Mouse (Mus musculus) ES-E14 (cell line): ENCODE measurements around the gene Adora3. TPM values are rescaled to one million over a fixed set of nuclear protein-coding genes. Genes with fewer than 3 reads are reported as not detected.

Experiments
- DNase-seq: peaks from one replicate; pipeline ENCODE4 v3.0.0-alpha.2; 2013; ENCODE audit warnings: low read depth, low spot score
- H3K27ac ChIP-seq: 2 replicates; pipeline ENCODE4 v1.5.1; 2012; ENCODE audit warnings: low read depth, mild to moderate bottlenecking, low read length, moderate library complexity, mixed read lengths; ENCODE audit not compliant: poor library complexity, insufficient read depth, severe bottlenecking
- H3K36me3 ChIP-seq: 2 replicates; pipeline ENCODE4 v1.6.1; 2012; ENCODE audit warnings: mild to moderate bottlenecking, low read length, moderate library complexity, mixed read lengths; ENCODE audit not compliant: control insufficient read depth, poor library complexity, insufficient read depth, severe bottlenecking
- H3K4me1 ChIP-seq, 2 experiments: fragments of 150-350 bp in 1 of 2; sonication (generic) in 1 of 2; 2 replicates each; pipeline ENCODE4 v1.6.1; 2012; ENCODE audit warnings: low read length in 2 of 2, mild to moderate bottlenecking in 1 of 2, mixed read lengths in 1 of 2; ENCODE audit not compliant: control insufficient read depth in 2 of 2, insufficient read depth in 2 of 2, poor library complexity in 1 of 2
- H3K4me3 ChIP-seq, 2 experiments: fragments of 150-350 bp in 1 of 2; sonication (generic) in 1 of 2; 2 replicates each; pipeline ENCODE4 v1.5.1; 2012; ENCODE audit warnings: low read length in 2 of 2, low read depth in 1 of 2, mild to moderate bottlenecking in 1 of 2, mixed read lengths in 1 of 2; ENCODE audit not compliant: insufficient read depth in 1 of 2, poor library complexity in 1 of 2, severe bottlenecking in 1 of 2
- H3K9ac ChIP-seq: 2 replicates; pipeline ENCODE4 v1.6.1; 2012; ENCODE audit warnings: low read depth, mild to moderate bottlenecking, low read length, mixed read lengths; ENCODE audit not compliant: poor library complexity, insufficient read depth, severe bottlenecking
- H3K9me3 ChIP-seq: fragments of 150-350 bp; sonication (generic); 2 replicates; pipeline ENCODE4 v1.6.1; 2012; ENCODE audit warnings: low read depth, mild to moderate bottlenecking, low read length; ENCODE audit not compliant: control insufficient read depth, insufficient read depth
- CHD2 ChIP-seq: IDR thresholded peaks from 2 replicates; pipeline ENCODE4 v1.6.1; 2014; ENCODE audit warnings: mild to moderate bottlenecking, low read depth, low read length, inconsistent platforms
- HCFC1 ChIP-seq: IDR thresholded peaks from 2 replicates; pipeline ENCODE4 v1.6.1; 2012; ENCODE audit warnings: low read length, inconsistent platforms, borderline replicate concordance; ENCODE audit not compliant: insufficient read depth
- MAFK ChIP-seq: IDR thresholded peaks from 2 replicates; pipeline ENCODE4 v1.6.1; 2014; ENCODE audit warnings: mild to moderate bottlenecking, low read depth, low read length, inconsistent platforms; ENCODE audit not compliant: insufficient read depth
- ZC3H11A ChIP-seq: IDR thresholded peaks from 2 replicates; pipeline ENCODE4 v1.6.1; 2012; ENCODE audit warnings: low read depth, mild to moderate bottlenecking, inconsistent platforms, low read length, borderline replicate concordance
- ZNF384 ChIP-seq: IDR thresholded peaks from 2 replicates; pipeline ENCODE4 v1.6.1; 2012; ENCODE audit warnings: low read depth, low read length, inconsistent platforms
- in situ Hi-C, 2 experiments: fragments of 600-800 bp; cut with MboI; formaldehyde crosslinking; loops; one replicate each; pipeline ENCODE4 v1.15.1; 2025; ENCODE audit warnings: low sequenced_read_pairs in 2 of 2, inconsistent platforms in 1 of 2; ENCODE audit not compliant: unreplicated experiment in 2 of 2
- total RNA-seq: library from RNA; depleted of rRNA; stranded (reverse); fragments of 300-350 nt; gene quantifications from 2 replicates; pipeline ENCODE4 v1.2.3, GENCODE M21; 2012

The Adora3 gene
- total RNA-seq, 1 experiment = not detected

- no peaks in the 10 kb centered on the region for H3K36me3 ChIP-seq
- in situ Hi-C loops = no loop called here
- H3K27ac ChIP-seq = no peak overlapping the region
- H3K9ac ChIP-seq = no peak overlapping the region
- no peaks in the 10 kb centered on the region for H3K9me3 ChIP-seq
- TF ChIP-seq MAFK (no peak), ZC3H11A (no peak), HCFC1 (no peak), CHD2 (no peak), ZNF384 (no peak)
- DNase-seq = no peak
- peaks cover 3 to 6% of the 10 kb centered on the region in 2 experiments; a peak in 3 of 4 replicates for H3K4me1 ChIP-seq
- H3K4me3 ChIP-seq = no peak overlapping the region
Measured at GRCm38 (mm10) chr3:105891760-105892571, 21.3 kb downstream of the Adora3 start.

- in situ Hi-C loops = no loop called here
- no peak for DNase-seq
- H3K4me3 ChIP-seq = no peak overlapping the region
- H3K36me3 ChIP-seq = no peaks in the 10 kb centered on the region
- H3K4me1 ChIP-seq = peaks cover 3 to 6% of the 10 kb centered on the region in 2 experiments; a peak in 3 of 4 replicates
- no peaks in the 10 kb centered on the region for H3K9me3 ChIP-seq
- H3K9ac ChIP-seq = no peak overlapping the region
- no peak overlapping the region for H3K27ac ChIP-seq
- TF ChIP-seq ZNF384 (no peak), CHD2 (no peak), MAFK (no peak), HCFC1 (no peak), ZC3H11A (no peak)
Measured at GRCm38 (mm10) chr3:105892572-105893495, 22.2 kb downstream of the Adora3 start.

GRCm38 (mm10) chr3:105893941-105894391 is 23.3 kb downstream of the Adora3 start:
- Histone ChIP-seq H3K4me3 (no peak overlapping the region), H3K9me3 (no peaks in the 10 kb centered on the region), H3K4me1 (peaks cover 3 to 6% of the 10 kb centered on the region in 2 experiments; a peak in 3 of 4 replicates), H3K36me3 (no peaks in the 10 kb centered on the region), H3K27ac (no peak overlapping the region), H3K9ac (no peak overlapping the region)
- in situ Hi-C loops = no loop called here
- DNase-seq = peak; percentile 29
- TF ChIP-seq HCFC1 (no peak), MAFK (no peak), CHD2 (no peak), ZNF384 (no peak), ZC3H11A (no peak)

GRCm38 (mm10) chr3:105894601-105895592 is 24.2 kb downstream of the Adora3 start:
- H3K4me1 ChIP-seq = peaks cover 3 to 6% of the 10 kb centered on the region in 2 experiments; a peak in 3 of 4 replicates
- DNase-seq = no peak
- TF ChIP-seq HCFC1 = no peak
- no peak for TF ChIP-seq MAFK
- 0 out of 2 replicates have a peak, but pooled peaks have one; percentile 9 for TF ChIP-seq ZC3H11A
- no peak for TF ChIP-seq ZNF384
- TF ChIP-seq CHD2 = no peak
- H3K4me3 ChIP-seq = no peak overlapping the region
- H3K27ac ChIP-seq = no peak overlapping the region
- no peak overlapping the region for H3K9ac ChIP-seq
- H3K9me3 ChIP-seq = no peaks in the 10 kb centered on the region
- in situ Hi-C loops = loop anchor here in 1 of 2 experiments (5.0 kb wide), 1 partner anchor 128 kb away; no protein-coding TSS in a partner anchor
- H3K36me3 ChIP-seq = no peaks in the 10 kb centered on the region
